Mouse (Mus musculus): ENCODE measurements around the gene Kdm8. TPM values are rescaled to one million over a fixed set of nuclear protein-coding genes. Genes with fewer than 3 reads are reported as not detected.

The Kdm8 gene
- polyA plus RNA-seq, 1 experiment, result 3.1 TPM

- Histone ChIP-seq H3K27ac (replicated peaks; ENCODE audit: low read depth, low read length) (no peak overlapping the region), H3K4me3 (ENCODE audit: insufficient read depth, low read depth, low read length) (no peak overlapping the region), H3K4me1 (ENCODE audit: control insufficient read depth, insufficient read depth, insufficient read length, low read length) (no peaks in the 10 kb centered on the region)
Measured at GRCm38 (mm10) chr7:125433874-125434273, 10.6 kb upstream of the Kdm8 start.

GRCm38 (mm10) chr7:125434666-125435290, 9.7 kb upstream of the Kdm8 start:
- Histone ChIP-seq H3K27ac (replicated peaks; ENCODE audit: low read depth, low read length) (no peak overlapping the region), H3K4me3 (ENCODE audit: insufficient read depth, low read depth, low read length) (no peak overlapping the region), H3K4me1 (ENCODE audit: control insufficient read depth, insufficient read depth, insufficient read length, low read length) (no peaks in the 10 kb centered on the region)

GRCm38 (mm10) chr7:125442323-125442722, 2.2 kb upstream of the Kdm8 start:
- Histone ChIP-seq H3K4me3 (ENCODE audit: insufficient read depth, low read depth, low read length) (no peak overlapping the region), H3K4me1 (ENCODE audit: control insufficient read depth, insufficient read depth, insufficient read length, low read length) (peaks cover 2% of the 10 kb centered on the region; the same call in 1 of the 2 replicates)

GRCm38 (mm10) chr7:125444076-125444463, 406 bp upstream of the Kdm8 start:
- H3K4me1 ChIP-seq (ENCODE audit: control insufficient read depth, insufficient read depth, insufficient read length, low read length), result peaks cover 2% of the 10 kb centered on the region; the same call in 1 of the 2 replicates
- H3K27ac ChIP-seq (replicated peaks; ENCODE audit: low read depth, low read length), result no peak overlapping the region
- peak overlapping the region; percentile 71 for H3K4me3 ChIP-seq (ENCODE audit: insufficient read depth, low read depth, low read length)

More at GRCm38 (mm10) chr7:125442323-125442722, 2.2 kb upstream of the Kdm8 start:
- no peak overlapping the region for H3K27ac ChIP-seq (replicated peaks; ENCODE audit: low read depth, low read length)

- Histone ChIP-seq H3K27ac (replicated peaks; ENCODE audit: low read depth, low read length) (no peak overlapping the region), H3K4me1 (ENCODE audit: control insufficient read depth, insufficient read depth, insufficient read length, low read length) (no peaks in the 10 kb centered on the region), H3K4me3 (ENCODE audit: insufficient read depth, low read depth, low read length) (no peak overlapping the region)
Measured at GRCm38 (mm10) chr7:125450678-125451077, 6.2 kb downstream of the Kdm8 start.

GRCm38 (mm10) chr7:125451078-125451477, 6.6 kb downstream of the Kdm8 start:
- Histone ChIP-seq H3K27ac (replicated peaks; ENCODE audit: low read depth, low read length) (no peak overlapping the region), H3K4me1 (ENCODE audit: control insufficient read depth, insufficient read depth, insufficient read length, low read length) (no peaks in the 10 kb centered on the region), H3K4me3 (ENCODE audit: insufficient read depth, low read depth, low read length) (no peak overlapping the region)

GRCm38 (mm10) chr7:125453671-125454070, 9.2 kb downstream of the Kdm8 start:
- Histone ChIP-seq H3K4me1 (ENCODE audit: control insufficient read depth, insufficient read depth, insufficient read length, low read length) (no peaks in the 10 kb centered on the region), H3K4me3 (ENCODE audit: insufficient read depth, low read depth, low read length) (no peak overlapping the region), H3K27ac (replicated peaks; ENCODE audit: low read depth, low read length) (no peak overlapping the region)

GRCm38 (mm10) chr7:125462200-125462599, 17.7 kb downstream of the Kdm8 start:
- no peak overlapping the region for H3K4me3 ChIP-seq (ENCODE audit: insufficient read depth, low read depth, low read length)
- no peak overlapping the region for H3K27ac ChIP-seq (replicated peaks; ENCODE audit: low read depth, low read length)
- no peaks in the 10 kb centered on the region for H3K4me1 ChIP-seq (ENCODE audit: control insufficient read depth, insufficient read depth, insufficient read length, low read length)

- H3K4me1 ChIP-seq (ENCODE audit: control insufficient read depth, insufficient read depth, insufficient read length, low read length), result peaks cover 11% of the 10 kb centered on the region; the same call in 1 of the 2 replicates
- no peak overlapping the region for H3K27ac ChIP-seq (replicated peaks; ENCODE audit: low read depth, low read length)
- no peak overlapping the region for H3K4me3 ChIP-seq (ENCODE audit: insufficient read depth, low read depth, low read length)
Measured at GRCm38 (mm10) chr7:125469937-125470336, 25.5 kb downstream of the Kdm8 start.

GRCm38 (mm10) chr7:125470901-125471300, 26.4 kb downstream of the Kdm8 start:
- H3K27ac ChIP-seq (replicated peaks; ENCODE audit: low read depth, low read length), result no peak overlapping the region
- peaks cover 17% of the 10 kb centered on the region; the same call in 1 of the 2 replicates for H3K4me1 ChIP-seq (ENCODE audit: control insufficient read depth, insufficient read depth, insufficient read length, low read length)
- no peak overlapping the region for H3K4me3 ChIP-seq (ENCODE audit: insufficient read depth, low read depth, low read length)

GRCm38 (mm10) chr7:125471991-125472741, 27.7 kb downstream of the Kdm8 start:
- Histone ChIP-seq H3K27ac (replicated peaks; ENCODE audit: low read depth, low read length) (peak overlapping the region; percentile 40), H3K4me3 (ENCODE audit: insufficient read depth, low read depth, low read length) (no peak overlapping the region), H3K4me1 (ENCODE audit: control insufficient read depth, insufficient read depth, insufficient read length, low read length) (peaks cover 25% of the 10 kb centered on the region; the same call in 1 of the 2 replicates)

GRCm38 (mm10) chr7:125474535-125474934, 30.1 kb downstream of the Kdm8 start:
- Histone ChIP-seq H3K4me3 (ENCODE audit: insufficient read depth, low read depth, low read length) (no peak overlapping the region), H3K27ac (replicated peaks; ENCODE audit: low read depth, low read length) (no peak overlapping the region), H3K4me1 (ENCODE audit: control insufficient read depth, insufficient read depth, insufficient read length, low read length) (peaks cover 25% of the 10 kb centered on the region; the same call in 1 of the 2 replicates)

GRCm38 (mm10) chr7:125475601-125476251, 31.2 kb downstream of the Kdm8 start:
- Histone ChIP-seq H3K4me3 (ENCODE audit: insufficient read depth, low read depth, low read length) (no peak overlapping the region), H3K27ac (replicated peaks; ENCODE audit: low read depth, low read length) (peak overlapping the region; percentile 6; the same call in 1 of the 2 replicates), H3K4me1 (ENCODE audit: control insufficient read depth, insufficient read depth, insufficient read length, low read length) (peaks cover 25% of the 10 kb centered on the region; the same call in 1 of the 2 replicates)

GRCm38 (mm10) chr7:125478391-125478984, 34.0 kb downstream of the Kdm8 start:
- Histone ChIP-seq H3K4me3 (ENCODE audit: insufficient read depth, low read depth, low read length) (no peak overlapping the region), H3K4me1 (ENCODE audit: control insufficient read depth, insufficient read depth, insufficient read length, low read length) (peaks cover 19% of the 10 kb centered on the region; the same call in 1 of the 2 replicates), H3K27ac (replicated peaks; ENCODE audit: low read depth, low read length) (no peak overlapping the region)

GRCm38 (mm10) chr7:125480518-125480917, 36.0 kb downstream of the Kdm8 start:
- Histone ChIP-seq H3K4me3 (ENCODE audit: insufficient read depth, low read depth, low read length) (no peak overlapping the region), H3K4me1 (ENCODE audit: control insufficient read depth, insufficient read depth, insufficient read length, low read length) (peaks cover 12% of the 10 kb centered on the region; the same call in 1 of the 2 replicates), H3K27ac (replicated peaks; ENCODE audit: low read depth, low read length) (no peak overlapping the region)
